Mouse (Mus musculus) intestine, embryonic 16.5 days (tissue): Measurements from ENCODE around the gene Gm16506. TPM values are rescaled to one million over a fixed set of nuclear protein-coding genes. Genes with fewer than 3 reads are reported as not detected.
"Not testable (repeated sequence)": the region's sequence is repeated elsewhere in the genome, so short reads cannot be mapped to it uniquely, and the experiment has no call there.

ENCODE experiments used
- ATAC-seq: fragments of 200-750 bp; cut with Nextera tagmentation; 2 replicates; pipeline ENCODE4 v1.8.0; 2017; ENCODE audit warnings: moderate TSS enrichment, moderate library complexity
- H3K27ac ChIP-seq: fragments of 300-500 bp; sonication (generic); 2 replicates; pipeline ENCODE4 v1.5.1; 2014; ENCODE audit warnings: mild to moderate bottlenecking, low read length
- H3K27me3 ChIP-seq: fragments of 300-500 bp; sonication (generic); replicated peaks from 2 replicates; pipeline ENCODE4 v1.6.1; 2014; ENCODE audit warnings: low read length, control low read depth, mixed read lengths; ENCODE audit not compliant: control insufficient read depth, insufficient read depth
- H3K36me3 ChIP-seq: fragments of 300-500 bp; sonication (generic); 2 replicates; pipeline ENCODE4 v1.6.1; 2014; ENCODE audit warnings: low read length, control low read depth; ENCODE audit not compliant: control insufficient read depth, insufficient read depth
- H3K4me1 ChIP-seq: fragments of 300-500 bp; sonication (generic); 2 replicates; pipeline ENCODE4 v1.6.1; 2014; ENCODE audit warnings: low read length, control low read depth, mixed read lengths; ENCODE audit not compliant: control insufficient read depth, insufficient read depth
- H3K4me2 ChIP-seq: fragments of 300-500 bp; sonication (generic); 2 replicates; pipeline ENCODE4 v1.6.1; 2014; ENCODE audit warnings: low read depth, low read length, control low read depth
- H3K4me3 ChIP-seq: fragments of 300-500 bp; sonication (generic); 2 replicates; pipeline ENCODE4 v1.5.1; 2014; ENCODE audit warnings: mild to moderate bottlenecking, low read length
- H3K9ac ChIP-seq: fragments of 300-500 bp; sonication (generic); 2 replicates; pipeline ENCODE4 v1.6.1; 2014; ENCODE audit warnings: low read depth, low read length
- H3K9me3 ChIP-seq: fragments of 300-500 bp; sonication (generic); 2 replicates; pipeline ENCODE4 v1.6.1; 2016; ENCODE audit warnings: low read length, control low read depth; ENCODE audit not compliant: control insufficient read depth
- WGBS: fragments of 180-500 bp; shearing (Covaris S2); extraction: QIAGEN DNeasy Blood & Tissue Kit; methylation state at CpG from one replicate; pipeline ENCODE4 v1.1.7; 2014; 5-methylcytosine and 5-hydroxymethylcytosine counted together
- polyA plus RNA-seq: library from polyadenylated mRNA; unstranded; fragments of >200 nt; fragmentation: Nextera tagmentation; extraction: Ambion mirVana; gene quantifications from 2 replicates; pipeline ENCODE4 v1.2.1, GENCODE M21; 2015

The Gm16506 gene
- polyA plus RNA-seq, result not detected in 2 replicates

DNA sequence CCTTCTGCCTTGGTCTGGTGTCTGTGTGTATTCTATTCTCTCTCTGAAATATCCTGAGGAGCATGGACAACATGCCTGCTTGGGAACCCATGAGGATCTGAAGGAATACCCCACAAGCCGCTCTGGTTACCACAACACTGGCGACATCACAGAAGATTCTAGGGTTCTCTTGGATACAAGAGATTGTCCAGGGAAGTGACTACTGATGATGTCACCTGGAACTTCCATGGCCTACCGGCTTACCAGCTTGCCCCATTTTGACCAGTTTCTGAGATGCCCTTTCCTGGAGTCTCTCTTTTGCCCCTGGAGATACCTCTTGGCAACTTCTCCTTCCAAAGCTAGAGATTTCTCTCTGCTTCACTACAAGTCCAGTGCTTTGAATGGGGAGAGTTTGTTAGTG is at the start of gene Gm16506:
Gene Gm16506, minus strand, starts transcription at position 101 of the 400 bp plus-strand sequence.
- not testable (repeated sequence) for H3K9me3 ChIP-seq, H3K27ac ChIP-seq

DNA sequence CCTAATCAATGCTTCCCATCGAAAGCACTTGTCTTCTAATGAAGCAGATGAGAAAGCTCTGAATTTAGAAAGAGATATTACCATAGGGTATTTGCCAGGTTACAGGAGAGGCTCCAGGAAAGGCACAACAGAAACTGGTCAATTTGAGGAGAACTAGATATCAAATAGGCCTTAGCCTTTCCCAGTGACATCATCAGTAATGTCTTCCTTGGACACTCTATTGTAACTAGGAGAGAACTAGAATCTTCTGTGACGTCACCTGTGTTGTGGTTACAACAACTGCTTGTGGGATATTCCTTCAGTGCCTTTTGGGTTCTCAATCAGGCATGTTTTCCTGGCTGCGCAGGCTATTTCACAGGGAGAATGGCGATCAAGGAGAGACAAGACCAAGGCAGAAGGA is 20.3 kb upstream of the Gm16506 start, which contains the start of gene Gm6526:
Gene Gm6526, plus strand, starts transcription at position 301 of the 400 bp plus-strand sequence.
- not testable (repeated sequence) for H3K9me3 ChIP-seq, H3K9ac ChIP-seq, H3K36me3 ChIP-seq, H3K4me2 ChIP-seq, H3K4me3 ChIP-seq, H3K27me3 ChIP-seq, H3K27ac ChIP-seq, H3K4me1 ChIP-seq, ATAC-seq
- 82% methylated on average over 4 of the region's 4 CpGs for WGBS

More for the DNA sequence above, at the start of gene Gm16506:
- not testable (repeated sequence) for H3K4me3 ChIP-seq, H3K4me2 ChIP-seq, H3K4me1 ChIP-seq, ATAC-seq, H3K27me3 ChIP-seq, H3K9ac ChIP-seq, H3K36me3 ChIP-seq
- WGBS, result 96% methylated on average over 2 of the region's 3 CpGs

DNA sequence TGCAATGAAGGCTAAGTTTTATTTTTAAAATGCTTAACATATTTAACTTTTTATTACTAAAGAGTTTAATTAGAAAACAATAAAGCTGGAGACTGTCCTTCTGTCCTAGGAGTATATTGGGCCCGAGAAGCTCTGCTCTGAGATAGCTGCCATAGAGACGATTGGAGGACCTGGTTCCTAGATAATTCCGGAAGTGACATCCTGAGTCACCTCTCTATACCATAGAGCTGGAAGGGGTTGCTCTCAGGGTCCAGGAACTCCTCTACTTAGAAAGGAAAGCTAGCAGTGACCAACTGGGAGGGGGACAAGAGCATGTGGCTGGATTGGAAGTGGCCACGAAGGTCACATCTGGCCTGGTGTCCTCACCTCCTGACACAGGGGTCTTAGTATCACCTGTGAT is 29.7 kb downstream of the Gm16506 start, which contains the start of gene Gm7324:
Gene Gm7324, plus strand, starts transcription at position 208 of the 400 bp plus-strand sequence.
- H3K27ac ChIP-seq, ATAC-seq: not testable (repeated sequence)

GRCm38 (mm10) chr14:43677099-43677498 is 50.2 kb downstream of the Gm16506 start, which contains the start of gene Gm8165:
TSS of gene Gm8165 (minus strand) at chr14:43677199.
- not testable (repeated sequence) for H3K9ac ChIP-seq, H3K27ac ChIP-seq, H3K4me3 ChIP-seq, H3K4me1 ChIP-seq, H3K9me3 ChIP-seq, ATAC-seq, H3K4me2 ChIP-seq, H3K27me3 ChIP-seq, H3K36me3 ChIP-seq
- no CpG with 5 or more reads among the region's 2 CpGs for WGBS

More for the DNA sequence above, 29.7 kb downstream of the Gm16506 start, which contains the start of gene Gm7324:
- H3K9me3 ChIP-seq, H3K36me3 ChIP-seq, H3K9ac ChIP-seq, H3K27me3 ChIP-seq, H3K4me1 ChIP-seq, H3K4me2 ChIP-seq, H3K4me3 ChIP-seq: not testable (repeated sequence)
- 90% methylated on average over 4 of the region's 4 CpGs for WGBS

Other genes starting within 250 kb of the Gm16506 start
- gene Gm5799, start 183.9 kb downstream of the Gm16506 start, polyA plus RNA-seq, result not detected in 2 replicates
- gene Gm17654, start 148.3 kb downstream of the Gm16506 start, polyA plus RNA-seq, result not detected in 2 replicates
- not detected in 2 replicates for gene Gm10375, start 119.5 kb downstream of the Gm16506 start, polyA plus RNA-seq
- not detected in 2 replicates for gene Gm8165, start 50.3 kb downstream of the Gm16506 start, polyA plus RNA-seq
- 0.62 and 0.88 TPM in 2 replicates for gene Gm7324, start 29.7 kb downstream of the Gm16506 start, polyA plus RNA-seq
- not detected in 2 replicates for gene Gm6526, start 20.4 kb upstream of the Gm16506 start, polyA plus RNA-seq
- gene Gm8180, start 57.3 kb upstream of the Gm16506 start, polyA plus RNA-seq, result not detected in 2 replicates
- 0.20 TPM in 1 of 2 replicates, not detected in the other for gene Ear1, start 148.0 kb upstream of the Gm16506 start, polyA plus RNA-seq
- not detected in 2 replicates for gene Ear10, start 196.1 kb upstream of the Gm16506 start, polyA plus RNA-seq
- 6.8 and 8.0 TPM in 2 replicates for gene Gm8113, start 197.9 kb upstream of the Gm16506 start, polyA plus RNA-seq
- not detected in 2 replicates for gene Ang5, start 229.6 kb upstream of the Gm16506 start, polyA plus RNA-seq